Mouse (Mus musculus): ENCODE results near the gene Tex46. TPM values are rescaled to one million over a fixed set of nuclear protein-coding genes. Genes with fewer than 3 reads are reported as not detected.
A peak's percentile ranks its signal among the peaks of the same experiment; 100 is the strongest.

Tex46 gene
- not detected in 2 replicates for polyA plus RNA-seq (2014; fragmentation: Nextera tagmentation; extraction: Ambion mirVana)

DNA sequence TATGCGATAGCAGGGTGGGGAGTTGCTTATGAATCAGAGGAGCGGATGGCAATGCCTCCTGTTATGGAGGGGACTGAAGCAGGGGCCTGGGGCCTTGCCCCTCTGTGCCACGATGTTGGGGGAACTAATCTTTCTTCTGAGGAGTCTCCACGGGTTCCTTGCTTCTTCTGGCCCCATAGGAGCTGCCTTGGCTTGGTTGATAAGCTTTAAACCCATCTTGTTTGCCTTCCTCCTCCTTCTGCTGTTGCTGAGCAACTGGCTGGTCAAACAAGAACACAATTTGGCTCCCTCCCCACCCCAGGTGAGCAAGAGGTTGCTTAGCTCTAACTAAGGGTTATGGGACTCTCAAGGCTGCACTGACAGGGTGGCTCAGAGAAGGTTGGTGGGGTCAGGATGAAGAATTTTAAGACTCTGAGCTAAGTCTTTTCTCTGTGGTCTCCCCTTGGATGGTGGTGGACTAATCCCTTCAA, at the start of gene Tex46:
TSS of gene Tex46 (plus strand) at position 51 of the 470 bp plus-strand sequence.
- no peaks in the 10 kb centered on the region for H3K4me1 ChIP-seq (ENCODE audit: control insufficient read depth, insufficient read depth, low read length)
- no peak within 1 kb of the TSS for H3K9ac ChIP-seq (ENCODE audit: low read length)
- no peak within 1 kb of the TSS for H3K4me3 ChIP-seq (ENCODE audit: low read depth, low read length)
- H3K27ac ChIP-seq (ENCODE audit: low read depth, low read length), result no peak within 1 kb of the TSS
- H3K4me2 ChIP-seq, result no peak within 1 kb of the TSS
- DNase-seq (ENCODE audit: low spot score, missing footprints) (peak; percentile 57), ATAC-seq (ENCODE audit: low FRiP score) (no peak)
- no peaks in the 10 kb centered on the region for H3K9me3 ChIP-seq (ENCODE audit: control insufficient read depth, low read length)
- H3K27me3 ChIP-seq (ENCODE audit: control insufficient read depth, insufficient read depth, low read length), result no peaks in the 10 kb centered on the region
- no peaks in the 10 kb centered on the region for H3K36me3 ChIP-seq (ENCODE audit: control insufficient read depth, insufficient read depth, low read length)
- 57% methylated on average over 4 of the region's 4 CpGs for WGBS

DNA sequence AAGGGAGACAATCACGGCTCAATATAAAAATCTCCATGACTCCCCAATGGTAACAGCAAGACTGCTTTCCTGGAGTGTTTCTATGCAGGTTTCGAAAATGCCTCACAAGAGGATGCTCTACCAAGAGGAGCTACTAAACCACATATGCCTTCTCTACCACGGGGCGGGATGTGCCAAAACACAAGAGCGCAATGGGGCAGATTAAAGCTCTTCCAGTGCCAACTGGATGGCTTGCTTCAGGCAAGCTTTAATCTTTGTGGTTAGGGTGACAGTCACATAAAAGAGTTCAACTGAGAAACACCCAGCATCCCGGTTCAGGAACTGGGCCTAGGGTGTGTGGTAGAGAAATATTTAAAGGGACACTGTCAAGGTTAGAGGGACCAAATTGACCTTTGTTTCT, 47.5 kb upstream of the Tex46 start:
- no peak for ATAC-seq (ENCODE audit: low FRiP score)
- no peaks in the 10 kb centered on the region for H3K4me1 ChIP-seq (ENCODE audit: control insufficient read depth, insufficient read depth, low read length)
- peaks cover 22% of the 10 kb centered on the region for H3K36me3 ChIP-seq (ENCODE audit: control insufficient read depth, insufficient read depth, low read length)
- DNase-seq (ENCODE audit: low spot score, missing footprints), result no peak
- no peak overlapping the region for H3K27ac ChIP-seq (ENCODE audit: low read depth, low read length)
- no peak overlapping the region for H3K4me2 ChIP-seq
- H3K9ac ChIP-seq (ENCODE audit: low read length), result no peak overlapping the region
- H3K27me3 ChIP-seq (ENCODE audit: control insufficient read depth, insufficient read depth, low read length), result no peaks in the 10 kb centered on the region
- 91% methylated on average over 6 of the region's 6 CpGs for WGBS
- H3K9me3 ChIP-seq (ENCODE audit: control insufficient read depth, low read length), result no peaks in the 10 kb centered on the region
- no peak overlapping the region for H3K4me3 ChIP-seq (ENCODE audit: low read depth, low read length)

DNA sequence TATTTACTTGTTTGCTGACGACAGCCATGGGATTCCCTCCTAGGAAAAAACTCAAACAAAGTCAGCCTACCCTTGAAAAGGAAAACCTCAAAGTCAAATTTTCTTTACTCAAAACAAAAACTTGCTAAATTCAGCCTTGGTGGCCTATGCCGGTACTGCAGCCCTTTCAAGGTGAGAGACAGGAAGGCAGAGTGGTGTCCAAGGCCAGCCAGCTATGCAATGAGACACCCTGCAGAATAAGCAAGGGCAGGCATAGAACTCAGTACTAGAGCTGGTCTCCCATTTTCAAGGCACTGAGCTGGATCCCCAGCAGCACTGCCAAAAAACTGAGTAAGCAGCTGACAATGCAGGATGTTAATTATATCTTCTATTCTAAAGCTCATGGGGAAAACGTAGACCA, 41.6 kb upstream of the Tex46 start:
- Histone ChIP-seq H3K9ac (ENCODE audit: low read length) (no peak overlapping the region), H3K4me3 (ENCODE audit: low read depth, low read length) (no peak overlapping the region), H3K4me2 (no peak overlapping the region), H3K36me3 (ENCODE audit: control insufficient read depth, insufficient read depth, low read length) (peaks cover 21% of the 10 kb centered on the region), H3K4me1 (ENCODE audit: control insufficient read depth, insufficient read depth, low read length) (no peaks in the 10 kb centered on the region), H3K27me3 (ENCODE audit: control insufficient read depth, insufficient read depth, low read length) (no peaks in the 10 kb centered on the region), H3K27ac (ENCODE audit: low read depth, low read length) (no peak overlapping the region), H3K9me3 (ENCODE audit: control insufficient read depth, low read length) (no peaks in the 10 kb centered on the region)
- ATAC-seq (ENCODE audit: low FRiP score) (no peak), DNase-seq (ENCODE audit: low spot score, missing footprints) (no peak)
- 90% methylated on average over 3 of the region's 3 CpGs for WGBS

DNA sequence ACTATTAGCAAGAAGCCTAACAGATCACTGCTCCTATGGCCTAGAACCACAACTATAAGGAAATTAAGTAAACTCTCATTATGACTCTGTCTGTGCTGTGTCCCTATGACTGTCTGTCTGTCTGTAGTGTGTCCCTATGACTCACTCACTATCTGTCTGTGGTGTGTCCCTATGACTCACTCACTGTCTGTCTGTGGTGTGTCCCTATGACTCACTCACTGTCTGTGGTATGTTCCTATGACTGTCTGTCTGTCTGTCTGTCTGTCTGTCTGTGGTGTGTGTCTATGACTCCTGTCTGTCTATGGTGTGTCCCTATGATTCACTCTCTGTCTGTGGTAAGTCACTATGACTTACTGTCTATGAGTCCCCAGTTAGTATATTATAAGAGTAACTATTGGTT, 40.2 kb upstream of the Tex46 start:
- H3K4me1 ChIP-seq (ENCODE audit: control insufficient read depth, insufficient read depth, low read length), result no peaks in the 10 kb centered on the region
- H3K4me2 ChIP-seq, result no peak overlapping the region
- no peak overlapping the region for H3K4me3 ChIP-seq (ENCODE audit: low read depth, low read length)
- no peak overlapping the region for H3K9ac ChIP-seq (ENCODE audit: low read length)
- H3K9me3 ChIP-seq (ENCODE audit: control insufficient read depth, low read length), result no peaks in the 10 kb centered on the region
- peaks cover 19% of the 10 kb centered on the region for H3K36me3 ChIP-seq (ENCODE audit: control insufficient read depth, insufficient read depth, low read length)
- no peak overlapping the region for H3K27ac ChIP-seq (ENCODE audit: low read depth, low read length)
- H3K27me3 ChIP-seq (ENCODE audit: control insufficient read depth, insufficient read depth, low read length), result no peaks in the 10 kb centered on the region
- no peak for ATAC-seq (ENCODE audit: low FRiP score)
- DNase-seq (ENCODE audit: low spot score, missing footprints), result no peak

DNA sequence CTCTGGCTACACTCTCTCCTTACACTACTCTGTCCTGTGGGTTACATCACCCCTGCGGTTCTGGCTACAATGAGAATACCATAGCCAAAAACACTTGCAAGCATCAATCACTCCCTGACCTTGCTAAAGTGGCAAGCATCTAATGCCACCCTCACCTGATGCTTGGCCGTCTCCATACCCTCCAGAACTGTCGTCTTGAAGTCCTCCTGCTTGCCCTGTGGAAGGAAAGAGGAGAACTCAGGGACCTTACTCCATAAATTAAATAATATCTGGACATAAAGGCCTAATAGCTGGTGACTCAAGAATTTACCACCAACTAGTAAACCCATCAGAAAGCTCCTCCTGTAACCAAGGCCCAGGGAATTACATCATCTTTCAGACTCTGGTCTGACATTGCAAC, 28.4 kb upstream of the Tex46 start:
- Histone ChIP-seq H3K9me3 (ENCODE audit: control insufficient read depth, low read length) (no peaks in the 10 kb centered on the region), H3K27me3 (ENCODE audit: control insufficient read depth, insufficient read depth, low read length) (no peaks in the 10 kb centered on the region), H3K4me3 (ENCODE audit: low read depth, low read length) (no peak overlapping the region), H3K36me3 (ENCODE audit: control insufficient read depth, insufficient read depth, low read length) (no peaks in the 10 kb centered on the region), H3K4me1 (ENCODE audit: control insufficient read depth, insufficient read depth, low read length) (no peaks in the 10 kb centered on the region), H3K9ac (ENCODE audit: low read length) (no peak overlapping the region), H3K4me2 (no peak overlapping the region), H3K27ac (ENCODE audit: low read depth, low read length) (no peak overlapping the region)
- 93% methylated on average over 3 of the region's 3 CpGs for WGBS
- no peak for ATAC-seq (ENCODE audit: low FRiP score)
- no peak for DNase-seq (ENCODE audit: low spot score, missing footprints)

DNA sequence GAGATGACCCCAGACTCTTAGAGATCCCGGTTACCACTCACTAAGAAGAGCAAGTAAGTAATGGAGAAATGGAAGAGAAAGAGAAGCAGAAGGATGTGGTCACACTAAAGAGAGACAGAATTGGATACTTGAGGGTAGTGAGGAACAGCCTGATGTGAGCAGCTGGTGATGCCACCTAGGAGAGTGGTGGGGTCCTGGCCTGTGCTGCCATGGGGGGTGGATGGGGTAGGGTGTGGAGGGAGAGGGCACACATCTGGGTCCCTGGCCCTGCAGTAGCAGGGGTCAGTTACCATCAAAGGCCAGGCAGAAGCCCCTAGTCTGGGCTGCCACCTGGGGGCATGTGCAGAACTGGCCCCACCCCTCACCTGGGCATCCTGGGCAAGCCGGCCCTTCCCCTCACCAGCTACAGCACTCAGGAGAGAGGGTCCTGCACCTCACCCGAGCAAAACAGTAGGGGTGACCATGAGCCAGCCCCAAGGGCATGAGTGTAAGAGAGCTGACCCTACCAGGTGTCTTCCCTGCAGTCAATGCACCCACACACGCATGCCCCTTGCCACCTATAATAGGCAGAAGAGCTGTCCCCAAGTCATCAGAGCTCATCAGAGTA, 22.9 kb upstream of the Tex46 start:
- no peaks in the 10 kb centered on the region for H3K9me3 ChIP-seq (ENCODE audit: control insufficient read depth, low read length)
- no peak for DNase-seq (ENCODE audit: low spot score, missing footprints)
- H3K9ac ChIP-seq (ENCODE audit: low read length), result no peak overlapping the region
- H3K27ac ChIP-seq (ENCODE audit: low read depth, low read length), result no peak overlapping the region
- H3K36me3 ChIP-seq (ENCODE audit: control insufficient read depth, insufficient read depth, low read length), result peaks cover 2% of the 10 kb centered on the region; the same call in 1 of the 2 replicates
- WGBS, result 87% methylated on average over 4 of the region's 4 CpGs
- no peaks in the 10 kb centered on the region for H3K4me1 ChIP-seq (ENCODE audit: control insufficient read depth, insufficient read depth, low read length)
- H3K4me3 ChIP-seq (ENCODE audit: low read depth, low read length), result no peak overlapping the region
- ATAC-seq (ENCODE audit: low FRiP score), result no peak
- H3K4me2 ChIP-seq, result no peak overlapping the region
- H3K27me3 ChIP-seq (ENCODE audit: control insufficient read depth, insufficient read depth, low read length), result no peaks in the 10 kb centered on the region

DNA sequence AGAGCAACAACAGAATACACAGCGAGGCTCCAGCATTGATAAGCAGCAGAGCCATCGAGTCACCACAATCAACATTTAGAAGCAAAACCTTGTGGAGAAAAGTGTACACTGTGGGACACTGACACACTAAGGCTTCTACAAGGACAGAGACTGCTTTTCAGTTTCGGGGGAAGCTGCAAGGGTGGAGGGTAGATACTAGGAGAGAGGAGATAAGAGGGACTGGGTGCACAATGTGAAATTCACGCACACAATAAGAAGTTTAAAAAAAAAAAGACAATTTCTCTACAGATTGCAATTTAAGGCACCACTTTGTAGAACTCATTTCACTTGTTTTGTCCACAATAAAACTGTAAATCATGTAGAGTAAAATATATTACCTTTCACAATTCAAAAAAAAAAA, 22.2 kb upstream of the Tex46 start:
- 89% methylated on average over 4 of the region's 4 CpGs for WGBS
- no peak overlapping the region for H3K9ac ChIP-seq (ENCODE audit: low read length)
- no peaks in the 10 kb centered on the region for H3K4me1 ChIP-seq (ENCODE audit: control insufficient read depth, insufficient read depth, low read length)
- DNase-seq (ENCODE audit: low spot score, missing footprints) (peak; percentile 72), ATAC-seq (ENCODE audit: low FRiP score) (no peak)
- H3K4me2 ChIP-seq, result no peak overlapping the region
- H3K27me3 ChIP-seq (ENCODE audit: control insufficient read depth, insufficient read depth, low read length), result no peaks in the 10 kb centered on the region
- peaks cover 2% of the 10 kb centered on the region; the same call in 1 of the 2 replicates for H3K36me3 ChIP-seq (ENCODE audit: control insufficient read depth, insufficient read depth, low read length)
- no peaks in the 10 kb centered on the region for H3K9me3 ChIP-seq (ENCODE audit: control insufficient read depth, low read length)
- no peak overlapping the region for H3K4me3 ChIP-seq (ENCODE audit: low read depth, low read length)
- H3K27ac ChIP-seq (ENCODE audit: low read depth, low read length), result no peak overlapping the region

DNA sequence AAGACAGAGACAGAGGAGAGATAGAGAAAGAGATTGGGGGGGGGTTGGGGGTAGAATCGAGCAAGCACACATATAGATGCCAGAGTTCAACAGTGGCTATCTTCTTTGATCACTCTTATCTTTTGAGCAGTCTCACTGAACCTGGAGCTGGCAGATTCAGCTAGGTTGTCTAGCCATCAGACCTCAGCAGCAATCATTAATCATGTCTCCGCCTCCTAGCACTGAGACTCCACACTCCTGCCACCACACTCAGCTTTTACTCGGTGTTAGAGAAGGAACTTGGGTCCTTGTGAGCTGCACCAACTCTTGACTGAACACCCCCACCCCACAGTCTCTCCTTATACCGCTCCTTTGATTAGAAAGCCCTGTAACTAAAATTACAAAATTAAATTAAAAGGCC, 18.1 kb upstream of the Tex46 start:
- H3K4me3 ChIP-seq (ENCODE audit: low read depth, low read length), result no peak overlapping the region
- no peaks in the 10 kb centered on the region for H3K27me3 ChIP-seq (ENCODE audit: control insufficient read depth, insufficient read depth, low read length)
- no peak overlapping the region for H3K4me2 ChIP-seq
- no peaks in the 10 kb centered on the region for H3K9me3 ChIP-seq (ENCODE audit: control insufficient read depth, low read length)
- peaks cover 2% of the 10 kb centered on the region; the same call in 1 of the 2 replicates for H3K36me3 ChIP-seq (ENCODE audit: control insufficient read depth, insufficient read depth, low read length)
- ATAC-seq (ENCODE audit: low FRiP score), result no peak
- H3K27ac ChIP-seq (ENCODE audit: low read depth, low read length), result no peak overlapping the region
- DNase-seq (ENCODE audit: low spot score, missing footprints), result no peak
- 88% methylated on average over 4 of the region's 4 CpGs for whole genome bisulfite sequencing
- H3K9ac ChIP-seq (ENCODE audit: low read length), result no peak overlapping the region
- 0 out of 2 replicates have a peak, but pooled peaks cover 5% of the 10 kb centered on the region for H3K4me1 ChIP-seq (ENCODE audit: control insufficient read depth, insufficient read depth, low read length)

DNA sequence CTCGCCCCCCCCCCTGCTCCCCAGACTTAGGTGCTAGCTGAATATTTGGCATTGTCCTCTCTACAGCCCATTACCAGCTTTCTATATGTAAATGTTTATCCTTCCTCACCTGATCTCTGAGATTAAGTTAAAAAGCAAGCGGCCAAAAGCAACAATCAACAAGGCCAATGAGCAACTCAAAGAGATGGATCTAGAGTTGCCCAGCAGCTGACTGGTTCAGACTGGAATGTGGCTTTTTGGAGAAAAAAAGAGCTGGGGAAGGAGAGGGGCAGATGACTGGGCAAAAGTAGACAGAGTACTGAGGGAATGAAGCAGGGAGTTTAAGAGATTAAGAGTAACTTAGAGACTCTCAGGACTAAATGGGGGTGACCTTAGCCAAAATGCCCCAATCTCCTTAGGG, 16.2 kb upstream of the Tex46 start:
- H3K9ac ChIP-seq (ENCODE audit: low read length), result no peak overlapping the region
- H3K4me1 ChIP-seq (ENCODE audit: control insufficient read depth, insufficient read depth, low read length), result 0 out of 2 replicates have a peak, but pooled peaks cover 5% of the 10 kb centered on the region
- no peak overlapping the region for H3K27ac ChIP-seq (ENCODE audit: low read depth, low read length)
- ATAC-seq (ENCODE audit: low FRiP score), result no peak
- peaks cover 2% of the 10 kb centered on the region; the same call in 1 of the 2 replicates for H3K36me3 ChIP-seq (ENCODE audit: control insufficient read depth, insufficient read depth, low read length)
- no peak overlapping the region for H3K4me3 ChIP-seq (ENCODE audit: low read depth, low read length)
- H3K27me3 ChIP-seq (ENCODE audit: control insufficient read depth, insufficient read depth, low read length), result no peaks in the 10 kb centered on the region
- no peaks in the 10 kb centered on the region for H3K9me3 ChIP-seq (ENCODE audit: control insufficient read depth, low read length)
- DNase-seq (ENCODE audit: low spot score, missing footprints), result no peak
- WGBS, result 87% methylated on average over 2 of the region's 2 CpGs
- no peak overlapping the region for H3K4me2 ChIP-seq

Measured in midbrain, embryonic 11.5 days (tissue).